Mouse (Mus musculus): Measurements from ENCODE around the gene Adarb2. TPM values are rescaled to one million over a fixed set of nuclear protein-coding genes. Genes with fewer than 3 reads are reported as not detected.
A peak's percentile ranks its signal among the peaks of the same experiment; 100 is the strongest.

Adarb2 gene
- total and polyA plus RNA-seq, 3 experiments, result not detected

- Histone ChIP-seq H3K36me3 (ENCODE audit: control insufficient read depth, insufficient read depth, low read length) (no peaks in the 10 kb centered on the region), H3K9ac (ENCODE audit: low read depth, low read length) (no peak overlapping the region), H3K27me3 (ENCODE audit: control insufficient read depth, insufficient read depth, low read length) (no peaks in the 10 kb centered on the region), H3K4me3 (no peak overlapping the region), H3K27ac (no peak overlapping the region), H3K79me2 (replicated peaks; ENCODE audit: control insufficient read depth, insufficient read depth, low read length) (no peaks in the 10 kb centered on the region), H3K4me1 (ENCODE audit: control insufficient read depth, insufficient read depth, low read length) (no peaks in the 10 kb centered on the region)
- 56% methylated on average over 5 of the region's 5 CpGs for WGBS
- no peak for DNase-seq
- TF ChIP-seq POLR2A (IDR thresholded peaks at IDR 0.05; ENCODE audit: insufficient read depth, low read depth, low read length) (no peak), CTCF (IDR thresholded peaks at IDR 0.05) (no peak), EP300 (IDR thresholded peaks at IDR 0.05; ENCODE audit: insufficient read depth, low read depth, low read length) (no peak)
- intact Hi-C loops (cut with DNase I), result no loop called here
Observed at GRCm38 (mm10) chr13:8632072-8632471, 429.4 kb downstream of the Adarb2 start.

- Histone ChIP-seq H3K79me2 (replicated peaks; ENCODE audit: control insufficient read depth, insufficient read depth, low read length) (no peaks in the 10 kb centered on the region), H3K9ac (ENCODE audit: low read depth, low read length) (no peak overlapping the region), H3K4me1 (ENCODE audit: control insufficient read depth, insufficient read depth, low read length) (no peaks in the 10 kb centered on the region), H3K4me3 (no peak overlapping the region), H3K27ac (no peak overlapping the region), H3K36me3 (ENCODE audit: control insufficient read depth, insufficient read depth, low read length) (no peaks in the 10 kb centered on the region), H3K27me3 (ENCODE audit: control insufficient read depth, insufficient read depth, low read length) (no peaks in the 10 kb centered on the region)
- DNase-seq, result no peak
- intact Hi-C loops (cut with DNase I), result no loop called here
- TF ChIP-seq EP300 (IDR thresholded peaks at IDR 0.05; ENCODE audit: insufficient read depth, low read depth, low read length) (no peak), POLR2A (IDR thresholded peaks at IDR 0.05; ENCODE audit: insufficient read depth, low read depth, low read length) (no peak), CTCF (IDR thresholded peaks at IDR 0.05) (no peak)
- 58% methylated on average over 5 of the region's 5 CpGs for WGBS
Observed at GRCm38 (mm10) chr13:8633385-8634337, 431.0 kb downstream of the Adarb2 start.

- Histone ChIP-seq H3K79me2 (replicated peaks; ENCODE audit: control insufficient read depth, insufficient read depth, low read length) (no peaks in the 10 kb centered on the region), H3K9ac (ENCODE audit: low read depth, low read length) (no peak overlapping the region), H3K4me3 (no peak overlapping the region), H3K27me3 (ENCODE audit: control insufficient read depth, insufficient read depth, low read length) (no peaks in the 10 kb centered on the region), H3K4me1 (ENCODE audit: control insufficient read depth, insufficient read depth, low read length) (peaks cover 2% of the 10 kb centered on the region; the same call in 1 of the 2 replicates), H3K27ac (no peak overlapping the region), H3K36me3 (ENCODE audit: control insufficient read depth, insufficient read depth, low read length) (no peaks in the 10 kb centered on the region)
- WGBS, result 16% methylated on average over 2 of the region's 2 CpGs
- TF ChIP-seq CTCF (IDR thresholded peaks at IDR 0.05), result no peak
- intact Hi-C loops (cut with DNase I), result no loop called here
- no peak for DNase-seq
Observed at GRCm38 (mm10) chr13:8642084-8642483, 439.4 kb downstream of the Adarb2 start.

GRCm38 (mm10) chr13:8643920-8644319, 441.3 kb downstream of the Adarb2 start:
- Histone ChIP-seq H3K27me3 (ENCODE audit: control insufficient read depth, insufficient read depth, low read length) (no peaks in the 10 kb centered on the region), H3K4me3 (no peak overlapping the region), H3K4me1 (ENCODE audit: control insufficient read depth, insufficient read depth, low read length) (peaks cover 2% of the 10 kb centered on the region; the same call in 1 of the 2 replicates), H3K27ac (no peak overlapping the region), H3K9ac (ENCODE audit: low read depth, low read length) (no peak overlapping the region), H3K79me2 (replicated peaks; ENCODE audit: control insufficient read depth, insufficient read depth, low read length) (no peaks in the 10 kb centered on the region), H3K36me3 (ENCODE audit: control insufficient read depth, insufficient read depth, low read length) (no peaks in the 10 kb centered on the region)
- no peak for DNase-seq
- intact Hi-C loops (cut with DNase I), result no loop called here
- TF ChIP-seq POLR2A (IDR thresholded peaks at IDR 0.05; ENCODE audit: insufficient read depth, low read depth, low read length) (no peak), CTCF (IDR thresholded peaks at IDR 0.05) (no peak), EP300 (IDR thresholded peaks at IDR 0.05; ENCODE audit: insufficient read depth, low read depth, low read length) (no peak)
- WGBS, result 35% methylated on average over 3 of the region's 3 CpGs

GRCm38 (mm10) chr13:8644805-8645679, 442.4 kb downstream of the Adarb2 start:
- TF ChIP-seq CTCF (IDR thresholded peaks at IDR 0.05), result no peak
- 0 out of 2 replicates have a peak, but pooled peaks have one; percentile 13 for TF ChIP-seq EP300 (IDR thresholded peaks at IDR 0.05; ENCODE audit: insufficient read depth, low read depth, low read length)
- 26% methylated on average over 9 of the region's 9 CpGs for WGBS
- Histone ChIP-seq H3K27me3 (ENCODE audit: control insufficient read depth, insufficient read depth, low read length) (no peaks in the 10 kb centered on the region), H3K79me2 (replicated peaks; ENCODE audit: control insufficient read depth, insufficient read depth, low read length) (no peaks in the 10 kb centered on the region), H3K27ac (no peak overlapping the region), H3K4me1 (ENCODE audit: control insufficient read depth, insufficient read depth, low read length) (peaks cover 2% of the 10 kb centered on the region; the same call in 1 of the 2 replicates), H3K36me3 (ENCODE audit: control insufficient read depth, insufficient read depth, low read length) (no peaks in the 10 kb centered on the region), H3K4me3 (no peak overlapping the region), H3K9ac (ENCODE audit: low read depth, low read length) (no peak overlapping the region)
- intact Hi-C loops (cut with DNase I), result no loop called here
- peak in 1 of 2 experiments; percentile 29 for DNase-seq

Data from heart, adult 2 months (tissue).